Mouse (Mus musculus): ENCODE results near the gene Gm21962.
"Not testable (repeated sequence)": the region's sequence is repeated elsewhere in the genome, so short reads cannot be mapped to it uniquely, and the experiment has no call there.

The Gm21962 gene

DNA sequence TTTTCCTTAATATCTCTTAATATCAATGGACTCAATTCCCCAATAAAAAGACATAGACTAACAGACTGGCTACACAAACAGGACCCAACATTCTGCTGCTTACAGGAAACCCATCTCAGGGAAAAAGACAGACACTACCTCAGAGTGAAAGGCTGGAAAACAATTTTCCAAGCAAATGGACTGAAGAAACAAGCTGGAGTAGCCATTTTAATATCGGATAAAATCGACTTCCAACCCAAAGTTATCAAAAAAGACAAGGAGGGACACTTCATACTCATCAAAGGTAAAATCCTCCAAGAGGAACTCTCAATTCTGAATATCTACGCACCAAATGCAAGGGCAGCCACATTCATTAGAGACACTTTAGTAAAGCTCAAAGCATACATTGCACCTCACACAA, at the start of gene Gm21962:
TSS of gene Gm21962 (plus strand) at position 301 of the 400 bp plus-strand sequence.
- in situ Hi-C loops (cut with MboI; ENCODE audit: low pct_unique_long_range_greater_than_20kb in 1 of 2, low sequenced_read_pairs in 2 of 2, unreplicated experiment in 1 of 2): not testable (repeated sequence)

- in situ Hi-C loops (cut with MboI; ENCODE audit: low pct_unique_long_range_greater_than_20kb in 1 of 2, low sequenced_read_pairs in 2 of 2, unreplicated experiment in 1 of 2): no loop called here
Observed at GRCm38 (mm10) chr3:137622091-137622490, 49.2 kb upstream of the Gm21962 start.

GRCm38 (mm10) chr3:137622895-137623580, 48.3 kb upstream of the Gm21962 start:
- in situ Hi-C loops (cut with MboI; ENCODE audit: low pct_unique_long_range_greater_than_20kb in 1 of 2, low sequenced_read_pairs in 2 of 2, unreplicated experiment in 1 of 2): no loop called here

- in situ Hi-C loops (cut with MboI; ENCODE audit: low pct_unique_long_range_greater_than_20kb in 1 of 2, low sequenced_read_pairs in 2 of 2, unreplicated experiment in 1 of 2): no loop called here
Observed at GRCm38 (mm10) chr3:137623581-137624362, 47.6 kb upstream of the Gm21962 start.

GRCm38 (mm10) chr3:137625054-137625453, 46.3 kb upstream of the Gm21962 start:
- in situ Hi-C loops (cut with MboI; ENCODE audit: low pct_unique_long_range_greater_than_20kb in 1 of 2, low sequenced_read_pairs in 2 of 2, unreplicated experiment in 1 of 2): no loop called here

- in situ Hi-C loops (cut with MboI; ENCODE audit: low pct_unique_long_range_greater_than_20kb in 1 of 2, low sequenced_read_pairs in 2 of 2, unreplicated experiment in 1 of 2): no loop called here
Observed at GRCm38 (mm10) chr3:137633726-137634125, 37.6 kb upstream of the Gm21962 start.

GRCm38 (mm10) chr3:137636571-137636970, 34.8 kb upstream of the Gm21962 start:
- in situ Hi-C loops (cut with MboI; ENCODE audit: low pct_unique_long_range_greater_than_20kb in 1 of 2, low sequenced_read_pairs in 2 of 2, unreplicated experiment in 1 of 2): no loop called here

- in situ Hi-C loops (cut with MboI; ENCODE audit: low pct_unique_long_range_greater_than_20kb in 1 of 2, low sequenced_read_pairs in 2 of 2, unreplicated experiment in 1 of 2): no loop called here
Observed at GRCm38 (mm10) chr3:137641238-137641637, 30.1 kb upstream of the Gm21962 start.

DNA sequence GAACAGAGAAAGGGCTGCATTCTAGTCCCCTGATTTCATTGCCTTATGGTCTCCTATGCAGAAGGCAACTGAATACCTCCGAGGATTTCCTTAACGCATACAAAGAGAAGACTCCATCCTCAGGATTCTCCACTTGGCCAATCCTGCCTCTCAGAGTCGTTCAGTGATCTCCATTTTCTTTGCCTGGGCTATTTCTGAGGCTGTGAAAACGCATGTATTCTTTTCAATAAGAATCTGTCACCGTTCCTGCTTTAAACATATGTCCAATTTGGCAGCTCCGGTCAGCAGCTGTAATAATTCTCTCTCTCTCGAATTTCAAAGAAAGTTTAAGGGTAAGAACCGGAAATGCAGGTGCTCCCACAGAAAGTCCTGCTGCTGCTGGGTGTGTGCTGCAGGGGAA, 29.2 kb upstream of the Gm21962 start:
- in situ Hi-C loops (cut with MboI; ENCODE audit: low pct_unique_long_range_greater_than_20kb in 1 of 2, low sequenced_read_pairs in 2 of 2, unreplicated experiment in 1 of 2): no loop called here

DNA sequence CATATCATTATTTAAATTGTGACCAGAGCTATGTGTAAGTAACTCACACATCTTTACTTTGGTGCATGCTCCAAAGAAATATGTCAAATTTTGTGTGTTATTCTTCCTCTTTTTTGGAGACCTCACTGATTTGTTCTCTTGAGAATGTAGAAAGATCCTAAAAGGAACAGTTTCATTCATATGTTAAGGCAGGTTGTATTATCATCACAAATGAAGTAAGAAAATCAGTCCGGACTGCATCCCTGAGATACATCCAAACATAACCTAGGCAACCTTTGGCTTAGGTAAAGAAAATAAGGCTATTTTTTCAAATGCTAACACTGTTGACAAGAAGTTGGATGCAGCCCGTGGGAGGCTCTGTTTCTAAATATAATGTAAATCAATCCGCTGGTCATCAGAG, 28.8 kb upstream of the Gm21962 start:
- in situ Hi-C loops (cut with MboI; ENCODE audit: low pct_unique_long_range_greater_than_20kb in 1 of 2, low sequenced_read_pairs in 2 of 2, unreplicated experiment in 1 of 2): no loop called here

DNA sequence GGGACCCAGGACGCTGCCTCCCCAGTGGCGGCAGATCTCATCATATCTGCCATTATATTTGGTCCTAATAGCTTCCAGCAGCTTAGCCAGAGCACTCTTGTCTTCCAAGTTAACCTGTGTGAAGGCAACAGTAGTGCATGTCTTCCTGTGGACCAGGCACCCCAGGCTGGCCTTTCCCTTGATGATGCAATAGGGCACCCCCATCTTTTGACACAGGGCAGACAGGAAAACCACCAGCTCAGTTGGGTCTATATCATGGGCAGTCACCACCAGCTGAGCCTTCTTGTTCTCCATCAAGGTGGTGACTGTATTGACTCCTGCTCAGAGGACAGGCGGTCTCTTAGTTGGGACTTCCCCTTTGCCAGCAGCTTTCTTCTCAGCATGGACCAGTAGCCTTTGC, 27.2 kb upstream of the Gm21962 start:
- in situ Hi-C loops (cut with MboI; ENCODE audit: low pct_unique_long_range_greater_than_20kb in 1 of 2, low sequenced_read_pairs in 2 of 2, unreplicated experiment in 1 of 2): no loop called here

GRCm38 (mm10) chr3:137644947-137645346, 26.4 kb upstream of the Gm21962 start:
- in situ Hi-C loops (cut with MboI; ENCODE audit: low pct_unique_long_range_greater_than_20kb in 1 of 2, low sequenced_read_pairs in 2 of 2, unreplicated experiment in 1 of 2): no loop called here

DNA sequence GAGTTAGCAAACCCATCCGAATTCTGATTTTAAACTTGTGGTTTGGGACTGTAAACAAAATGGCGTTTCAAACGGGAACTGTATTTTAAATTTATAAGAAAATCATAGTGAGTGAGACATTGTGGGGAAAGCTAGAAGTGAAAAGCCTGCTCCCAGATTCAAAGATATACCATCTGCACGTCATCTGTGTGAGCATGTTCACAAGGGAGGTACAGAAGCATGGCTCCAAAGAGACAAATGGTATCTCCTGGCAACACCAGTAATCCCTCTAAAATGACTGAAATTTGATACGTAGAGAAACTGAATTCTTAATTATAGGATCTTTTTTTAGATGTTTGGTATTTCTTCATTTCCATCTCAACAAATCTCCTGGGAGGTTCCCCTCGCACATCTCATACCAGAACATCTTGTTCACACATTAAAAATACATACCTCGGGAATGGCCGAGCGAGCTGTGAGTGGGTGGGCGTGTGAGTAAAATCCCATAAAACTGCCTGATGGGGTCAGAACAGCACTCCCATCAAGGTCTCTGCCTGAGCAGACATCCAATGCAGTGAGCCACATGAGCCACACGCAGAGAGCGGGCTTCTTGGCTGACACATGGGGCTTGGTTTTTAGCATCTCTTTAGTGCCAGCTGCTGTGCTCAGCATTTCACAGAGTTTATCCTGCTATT, 23.8 kb upstream of the Gm21962 start:
- in situ Hi-C loops (cut with MboI; ENCODE audit: low pct_unique_long_range_greater_than_20kb in 1 of 2, low sequenced_read_pairs in 2 of 2, unreplicated experiment in 1 of 2): no loop called here

GRCm38 (mm10) chr3:137649112-137649511, 22.2 kb upstream of the Gm21962 start:
- in situ Hi-C loops (cut with MboI; ENCODE audit: low pct_unique_long_range_greater_than_20kb in 1 of 2, low sequenced_read_pairs in 2 of 2, unreplicated experiment in 1 of 2): no loop called here

DNA sequence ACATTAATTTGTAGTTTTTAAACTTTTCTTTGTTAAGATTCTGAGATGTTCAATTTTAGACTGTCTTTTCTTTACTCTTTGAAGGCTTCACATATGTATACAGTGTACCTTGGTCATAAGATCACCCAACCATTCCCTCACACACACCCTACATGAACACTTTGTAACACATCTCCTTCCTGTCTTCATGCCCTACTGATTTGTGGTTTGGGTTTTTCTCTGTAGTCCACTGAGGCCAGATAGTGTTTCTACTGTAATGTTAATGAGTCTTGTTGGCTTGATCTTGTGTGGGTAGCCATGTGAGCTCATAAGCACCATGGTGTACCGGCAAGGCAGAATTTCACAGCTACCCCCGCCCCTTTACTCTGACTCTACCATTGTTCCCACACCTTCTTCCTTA, 18.5 kb upstream of the Gm21962 start:
- in situ Hi-C loops (cut with MboI; ENCODE audit: low pct_unique_long_range_greater_than_20kb in 1 of 2, low sequenced_read_pairs in 2 of 2, unreplicated experiment in 1 of 2): no loop called here

DNA sequence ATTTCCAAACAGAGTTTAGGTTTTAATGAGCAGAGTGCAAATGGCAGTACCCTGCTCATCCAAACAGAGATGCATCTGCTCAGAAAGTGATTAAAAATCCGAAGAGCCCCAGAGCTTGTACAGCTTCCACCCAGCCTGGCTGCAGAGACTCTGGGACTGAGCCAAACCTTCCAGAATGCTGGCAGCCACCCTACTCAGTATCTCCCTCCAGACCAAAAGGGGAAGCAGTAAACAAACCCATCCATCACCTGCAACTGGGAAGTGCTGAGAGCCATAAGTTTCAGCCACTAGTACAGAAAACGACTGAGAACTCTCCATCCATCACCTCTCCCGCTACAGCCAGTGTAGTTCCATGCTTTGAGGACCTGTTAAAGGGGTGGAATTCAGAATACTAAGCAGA, 9.6 kb downstream of the Gm21962 start:
- in situ Hi-C loops (cut with MboI; ENCODE audit: low pct_unique_long_range_greater_than_20kb in 1 of 2, low sequenced_read_pairs in 2 of 2, unreplicated experiment in 1 of 2): no loop called here

- in situ Hi-C loops (cut with MboI; ENCODE audit: low pct_unique_long_range_greater_than_20kb in 1 of 2, low sequenced_read_pairs in 2 of 2, unreplicated experiment in 1 of 2): no loop called here
Observed at GRCm38 (mm10) chr3:137682911-137683806, 11.8 kb downstream of the Gm21962 start.

DNA sequence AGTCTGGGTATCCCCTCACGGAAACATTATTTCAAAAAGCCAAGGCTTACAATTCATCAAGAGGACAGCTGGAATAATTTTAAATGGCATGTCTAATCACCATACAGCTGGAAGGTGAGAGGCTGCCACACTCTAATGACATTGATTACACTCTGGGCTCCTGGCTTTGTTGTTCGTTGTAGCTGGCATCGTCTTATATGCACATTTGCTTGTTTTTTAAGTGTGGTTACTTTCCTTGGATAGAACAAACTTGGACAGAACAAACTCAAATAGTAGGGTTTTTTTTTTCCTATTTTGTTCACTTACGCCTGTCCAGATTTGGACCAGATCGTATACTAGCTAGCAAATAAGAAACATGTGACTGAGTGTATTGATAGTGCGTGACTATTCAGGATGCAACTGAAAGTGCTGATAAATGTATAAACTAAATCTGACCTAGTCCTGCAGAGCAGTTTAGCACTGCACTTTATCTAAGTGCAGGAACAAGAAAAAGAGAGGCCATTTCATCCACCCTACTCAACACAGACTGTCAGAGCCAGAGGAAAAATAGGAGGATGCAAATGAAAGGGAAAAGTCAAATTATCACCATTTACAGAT, 12.6 kb downstream of the Gm21962 start:
- in situ Hi-C loops (cut with MboI; ENCODE audit: low pct_unique_long_range_greater_than_20kb in 1 of 2, low sequenced_read_pairs in 2 of 2, unreplicated experiment in 1 of 2): no loop called here
